ENCODE assay signal across 8 mouse cellular contexts in the genomic region with DNA sequence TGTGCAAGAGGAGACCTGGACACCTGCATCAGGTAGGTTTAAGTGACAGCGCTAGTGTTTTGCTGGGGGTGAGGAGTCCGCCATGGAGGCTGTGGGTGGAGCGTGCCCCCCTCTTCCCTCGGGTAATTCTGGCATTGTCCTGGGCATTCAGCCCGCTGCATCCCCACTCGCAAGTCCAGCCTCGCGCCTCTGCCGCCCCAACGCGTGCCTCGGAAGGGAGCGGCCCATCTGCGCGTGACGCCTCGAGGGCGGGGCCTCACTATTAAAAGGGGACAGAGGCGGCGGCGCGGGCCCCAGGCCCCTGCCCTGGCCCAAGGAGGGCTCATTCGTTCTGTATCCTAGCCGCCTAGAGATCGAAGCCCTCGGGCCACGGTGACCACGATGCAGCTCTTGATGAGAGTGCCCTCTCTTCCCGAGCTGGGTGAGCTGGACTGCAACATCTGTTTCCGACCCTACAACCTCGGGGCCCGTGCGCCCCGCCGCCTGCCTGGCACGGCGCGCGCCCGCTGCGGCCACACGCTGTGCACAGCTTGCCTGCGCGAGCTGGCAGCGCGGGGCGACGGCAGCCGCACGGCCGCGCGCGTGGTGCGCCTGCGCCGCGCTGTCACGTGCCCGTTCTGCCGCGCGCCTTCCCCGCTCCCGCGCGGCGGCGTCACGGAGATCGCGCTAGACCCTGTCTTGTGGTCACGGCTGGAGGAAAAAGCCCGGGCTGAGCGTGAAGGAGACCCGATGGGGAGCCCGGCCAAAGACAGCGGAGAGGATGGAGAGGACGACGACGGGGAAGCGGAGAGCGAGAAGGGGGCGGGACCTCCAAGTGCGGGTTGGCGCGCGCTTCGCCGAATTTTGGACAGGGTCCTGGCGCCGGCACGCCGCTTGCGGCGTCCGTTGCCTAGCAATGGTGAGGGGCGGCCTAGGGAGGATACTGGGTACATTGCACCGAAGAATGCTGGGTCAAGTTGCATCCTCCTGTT. TPM values are rescaled to one million over a fixed set of nuclear protein-coding genes. Genes with fewer than 3 reads are reported as not detected.
DNase-seq lines count a peak whose midpoint lies in the region; ATAC-seq lines count a peak whose summit lies in the region.

A gene (plus strand): TSS at position 301 of the 971 bp plus-strand sequence.

- H3K4me2 ChIP-seq in heart, embryonic 11.5 days = peak within 1 kb of the TSS; percentile 88
- H3K4me2 ChIP-seq in kidney, embryonic 15.5 days = peak within 1 kb of the TSS; percentile 93
- H3K4me2 ChIP-seq in limb, embryonic 15.5 days = peak within 1 kb of the TSS; percentile 92
- peak within 1 kb of the TSS; percentile 92 for H3K4me2 ChIP-seq in midbrain, embryonic 16.5 days (ENCODE audit: low read length)

- WGBS in heart, embryonic 11.5 days (ENCODE audit: insufficient replicate concordance) = 3% methylated on average over 99 of the region's 99 CpGs
- 2% methylated on average over 99 of the region's 99 CpGs for WGBS in kidney, embryonic 15.5 days
- 1% methylated on average over 98 of the region's 99 CpGs for WGBS in limb, embryonic 15.5 days
- 1% methylated on average over 95 of the region's 99 CpGs for WGBS in midbrain, embryonic 16.5 days

- DNase-seq in adrenal gland, adult (ENCODE audit: inconsistent age in 2 of 2, low spot score in 1 of 2) = peak; percentile 81 to 91
- no peak for DNase-seq in adrenal gland, adult 8-10 months
- peak; percentile 59 to 74 for DNase-seq in spleen, adult 18-20 months

- H3K27ac ChIP-seq in heart, embryonic 11.5 days (ENCODE audit: low read depth, low read length) = peak within 1 kb of the TSS; percentile 17; the same call in 1 of the 2 replicates
- peak within 1 kb of the TSS; percentile 87 for H3K27ac ChIP-seq in kidney, embryonic 15.5 days
- H3K27ac ChIP-seq in limb, embryonic 15.5 days = peak within 1 kb of the TSS; percentile 90
- H3K27ac ChIP-seq in midbrain, embryonic 16.5 days (ENCODE audit: low read length) = peak within 1 kb of the TSS; percentile 97

- H3K4me3 ChIP-seq in heart, embryonic 11.5 days (ENCODE audit: low read depth, low read length) = peak within 1 kb of the TSS; percentile 55
- H3K4me3 ChIP-seq in kidney, embryonic 15.5 days (replicated peaks) = peak within 1 kb of the TSS; percentile 63
- peak within 1 kb of the TSS; percentile 68 for H3K4me3 ChIP-seq in limb, embryonic 15.5 days
- peak within 1 kb of the TSS; percentile 66 for H3K4me3 ChIP-seq in midbrain, embryonic 16.5 days (ENCODE audit: low read depth, low read length)

- H3K27me3 ChIP-seq in heart, embryonic 11.5 days (ENCODE audit: control insufficient read depth, insufficient read depth, low read length) = peaks cover 15% of the 10 kb centered on the region
- 0 out of 2 replicates have a peak, but pooled peaks cover 7% of the 10 kb centered on the region for H3K27me3 ChIP-seq in kidney, embryonic 15.5 days
- H3K27me3 ChIP-seq in limb, embryonic 15.5 days = no peaks in the 10 kb centered on the region
- H3K27me3 ChIP-seq in midbrain, embryonic 16.5 days (ENCODE audit: control insufficient read depth, insufficient read depth, low read depth, low read length) = no peaks in the 10 kb centered on the region

- peaks cover 10% of the 10 kb centered on the region; the same call in 1 of the 2 replicates for H3K4me1 ChIP-seq in heart, embryonic 11.5 days (ENCODE audit: control insufficient read depth, insufficient read depth, low read length)
- H3K4me1 ChIP-seq in kidney, embryonic 15.5 days = peaks cover 19% of the 10 kb centered on the region
- H3K4me1 ChIP-seq in limb, embryonic 15.5 days = peaks cover 19% of the 10 kb centered on the region
- H3K4me1 ChIP-seq in midbrain, embryonic 16.5 days (ENCODE audit: control insufficient read depth, insufficient read depth, low read length) = peaks cover 15% of the 10 kb centered on the region

- ATAC-seq in erythroblast, adult 5-6 weeks (replicated peaks; ENCODE audit: low FRiP score, poor library complexity, severe bottlenecking) = peak; percentile 42; the same call in 1 of the 2 replicates
- ATAC-seq in heart, embryonic 11.5 days (replicated peaks; ENCODE audit: insufficient number of reproducible peaks, low FRiP score, low TSS enrichment) = peak; percentile 47
- peak; percentile 84 for ATAC-seq in kidney, embryonic 15.5 days (replicated peaks; ENCODE audit: low FRiP score)
- peak; percentile 73 for ATAC-seq in limb, embryonic 15.5 days (ENCODE audit: insufficient number of reproducible peaks, low FRiP score, low TSS enrichment, low read depth)
- ATAC-seq in midbrain, embryonic 16.5 days = peak; percentile 94

- H3K9me3 ChIP-seq in heart, embryonic 11.5 days (replicated peaks; ENCODE audit: control insufficient read depth, low read length) = no peaks in the 10 kb centered on the region
- H3K9me3 ChIP-seq in kidney, embryonic 15.5 days (replicated peaks) = no peaks in the 10 kb centered on the region
- 0 out of 2 replicates have a peak, but pooled peaks cover 5% of the 10 kb centered on the region for H3K9me3 ChIP-seq in limb, embryonic 15.5 days
- H3K9me3 ChIP-seq in midbrain, embryonic 16.5 days (replicated peaks; ENCODE audit: control insufficient read depth, low read length, poor library complexity, severe bottlenecking) = no peaks in the 10 kb centered on the region

- peaks cover 4% of the 10 kb centered on the region for H3K36me3 ChIP-seq in heart, embryonic 11.5 days (ENCODE audit: control insufficient read depth, insufficient read depth, low read length)
- peaks cover 28% of the 10 kb centered on the region for H3K36me3 ChIP-seq in kidney, embryonic 15.5 days
- peaks cover 27% of the 10 kb centered on the region for H3K36me3 ChIP-seq in limb, embryonic 15.5 days
- H3K36me3 ChIP-seq in midbrain, embryonic 16.5 days (ENCODE audit: control insufficient read depth, insufficient read depth, low read length) = peaks cover 8% of the 10 kb centered on the region

- H3K9ac ChIP-seq in heart, embryonic 11.5 days (ENCODE audit: low read depth, low read length) = peak within 1 kb of the TSS; percentile 77
- peak within 1 kb of the TSS; percentile 66 for H3K9ac ChIP-seq in kidney, embryonic 15.5 days
- H3K9ac ChIP-seq in limb, embryonic 15.5 days = peak within 1 kb of the TSS; percentile 58
- peak within 1 kb of the TSS; percentile 85 for H3K9ac ChIP-seq in midbrain, embryonic 16.5 days (ENCODE audit: low read depth, low read length)

RNA-seq across cellular contexts. Expression of the gene that starts here (rescaled TPM):
- total RNA-seq in adrenal gland, adult 8-10 months (2022) = 10 to 100 TPM in 1 of 4 experiments, 1 to 10 TPM in 3; 5.0 to 10.2 (median 6.7) TPM
- 1.7 and 15.2 TPM in 2 replicates for total RNA-seq in erythroblast, adult 5-6 weeks (2015; ENCODE audit: low replicate concordance)
- total RNA-seq in erythroblast, adult 5-6 weeks (2017; ENCODE audit: low replicate concordance) = 0.70 and 3.2 TPM in 2 replicates
- polyA plus RNA-seq in heart, embryonic 11.5 days (2014; fragmentation: Nextera tagmentation; extraction: Ambion mirVana) = 7.8 and 8.6 TPM in 2 replicates
- 16.6 and 17.1 TPM in 2 replicates for polyA plus RNA-seq in kidney, embryonic 15.5 days (2015; fragmentation: Nextera tagmentation; extraction: Ambion mirVana)
- 15.6 and 17.2 TPM in 2 replicates for polyA plus RNA-seq in limb, embryonic 15.5 days (2015; fragmentation: Nextera tagmentation; extraction: Ambion mirVana)
- polyA plus RNA-seq in midbrain, embryonic 16.5 days (2015; fragmentation: Nextera tagmentation; extraction: Ambion mirVana) = 297 and 334 TPM in 2 replicates

Comparison
In these comparisons a context has a peak if more than half of its experiments do, and no peak if none do; other contexts are left out.
1. RNA of the gene that starts here (polyA plus RNA-seq): 297 to 334 TPM in midbrain, embryonic 16.5 days; 15.6 to 17.2 TPM in limb, embryonic 15.5 days, 16.6 to 17.1 TPM in kidney, embryonic 15.5 days and 7.8 to 8.6 TPM in heart, embryonic 11.5 days; every median in the first group is over 10 times any median in the second.
2. ATAC-seq: peak in every context shown above with its lines; median percentile 94 in midbrain, embryonic 16.5 days; 84 in kidney, embryonic 15.5 days; 73 in limb, embryonic 15.5 days; 47 in heart, embryonic 11.5 days; 42 in erythroblast, adult 5-6 weeks.
3. H3K27ac ChIP-seq: peak in every context shown above with its lines; median percentile 97 in midbrain, embryonic 16.5 days; 90 in limb, embryonic 15.5 days; 87 in kidney, embryonic 15.5 days; 17 in heart, embryonic 11.5 days.
4. Peak in every context shown above with its lines, with median percentiles within 50 percentile points of each other: H3K4me2 ChIP-seq, H3K4me3 ChIP-seq and H3K9ac ChIP-seq.